Mouse (Mus musculus) lung, postnatal 0 days (tissue): Measurements from ENCODE around the gene B4galnt4.

Experiments
- CTCF ChIP-seq: IDR thresholded peaks from 2 replicates; pipeline ENCODE4 v1.5.1; 2016; ENCODE audit warnings: antibody characterized with exemption, mild to moderate bottlenecking
- EP300 ChIP-seq: IDR thresholded peaks from 2 replicates; pipeline ENCODE4 v1.6.1; 2016; ENCODE audit warnings: antibody characterized with exemption, mild to moderate bottlenecking, control low read depth

DNA sequence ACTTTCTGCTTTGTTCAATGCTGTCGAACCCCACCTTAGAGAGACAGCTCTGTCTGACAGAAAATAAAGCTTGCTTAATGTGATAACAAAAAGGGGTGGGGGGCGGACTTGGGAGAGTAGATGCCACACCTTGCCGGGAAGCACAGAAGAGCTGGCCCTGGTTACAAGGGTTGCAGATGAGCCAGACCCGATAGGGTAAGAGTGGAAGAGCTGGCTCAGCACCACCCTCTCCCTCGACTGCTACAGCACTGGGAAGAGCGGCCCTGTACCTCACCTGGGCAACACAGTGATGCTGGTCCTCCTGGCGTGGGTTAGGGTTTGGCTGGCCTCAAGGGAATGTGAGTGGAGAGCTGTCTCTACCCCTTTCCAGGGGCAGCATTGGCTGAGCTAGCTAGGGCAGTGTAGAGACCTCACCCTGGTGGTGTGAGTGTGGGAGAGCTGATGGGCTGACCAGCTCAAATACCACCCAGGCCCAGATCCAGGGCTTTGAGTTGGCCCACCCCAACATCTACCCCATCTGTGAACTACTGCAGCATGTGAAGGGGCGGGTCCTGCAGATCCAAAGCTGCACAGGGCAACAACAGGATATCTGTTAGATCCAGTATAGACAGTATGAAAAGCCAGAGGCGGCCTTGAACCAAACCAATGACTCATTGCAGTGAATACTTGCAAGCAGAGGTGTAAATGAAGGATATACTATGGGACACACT, 28.3 kb upstream of the B4galnt4 start:
- TF ChIP-seq CTCF (no peak), EP300 (no peak)
